Mouse (Mus musculus): ENCODE measurements around the gene Cluap1.

Gene Cluap1

DNA sequence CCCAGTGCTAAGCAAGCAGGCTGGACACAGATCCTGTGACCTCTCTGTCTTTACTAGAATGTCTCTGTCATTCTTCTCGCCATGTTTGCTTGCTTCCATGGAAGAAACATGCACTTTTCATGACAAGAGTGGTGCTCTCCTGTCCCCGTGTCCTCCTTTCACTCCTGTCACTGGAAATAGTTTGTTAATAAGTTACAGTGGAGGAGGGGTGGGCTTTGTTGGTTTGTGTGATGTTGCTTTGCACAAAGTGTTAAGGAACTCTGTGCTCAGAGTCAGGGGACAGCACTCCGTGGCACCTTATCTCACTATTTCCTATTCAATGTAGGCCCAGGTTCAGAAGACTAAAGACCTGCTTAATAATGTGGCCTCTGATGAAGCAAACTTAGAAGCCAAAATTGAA lies 14.9 kb downstream of the Cluap1 start:
- no peaks in the 10 kb centered on the region for H3K27me3 ChIP-seq (ENCODE audit: insufficient read depth, low read length)
- no peak overlapping the region for H3K4me3 ChIP-seq (replicated peaks; ENCODE audit: low read length)
- peaks cover 3% of the 10 kb centered on the region for H3K4me1 ChIP-seq (replicated peaks; ENCODE audit: low read depth, low read length)
- H3K36me3 ChIP-seq (ENCODE audit: insufficient read depth, low read length): peaks cover 63% of the 10 kb centered on the region
- TF ChIP-seq CTCF (conservative IDR thresholded peaks at IDR 0.05; ENCODE audit: low read length) (no peak), NANOG (IDR thresholded peaks at IDR 0.05; ENCODE audit: borderline replicate concordance, low read length) (no peak), POU5F1 (IDR thresholded peaks at IDR 0.05; ENCODE audit: borderline replicate concordance, low read length) (no peak)
- H3K9me3 ChIP-seq (ENCODE audit: low read length): no peaks in the 10 kb centered on the region

- H3K36me3 ChIP-seq (ENCODE audit: insufficient read depth, low read length): peaks cover 61% of the 10 kb centered on the region
These were observed 15.4 kb downstream of the Cluap1 start for GRCm38 (mm10) chr16:3923966-3924365.

GRCm38 (mm10) chr16:3928582-3928981 lies 20.0 kb downstream of the Cluap1 start:
- Histone ChIP-seq H3K9me3 (ENCODE audit: low read length) (no peaks in the 10 kb centered on the region), H3K36me3 (ENCODE audit: insufficient read depth, low read length) (peaks cover 47% of the 10 kb centered on the region), H3K27me3 (ENCODE audit: insufficient read depth, low read length) (no peaks in the 10 kb centered on the region), H3K4me3 (replicated peaks; ENCODE audit: low read length) (no peak overlapping the region), H3K4me1 (replicated peaks; ENCODE audit: low read depth, low read length) (peaks cover 16% of the 10 kb centered on the region)
- TF ChIP-seq NANOG (IDR thresholded peaks at IDR 0.05; ENCODE audit: borderline replicate concordance, low read length): no peak
- TF ChIP-seq POU5F1 (IDR thresholded peaks at IDR 0.05; ENCODE audit: borderline replicate concordance, low read length): no peak
- no peak for TF ChIP-seq CTCF (conservative IDR thresholded peaks at IDR 0.05; ENCODE audit: low read length)

More at GRCm38 (mm10) chr16:3923966-3924365, 15.4 kb downstream of the Cluap1 start:
- no peak for TF ChIP-seq POU5F1 (IDR thresholded peaks at IDR 0.05; ENCODE audit: borderline replicate concordance, low read length)
- no peak for TF ChIP-seq CTCF (conservative IDR thresholded peaks at IDR 0.05; ENCODE audit: low read length)
- no peak for TF ChIP-seq NANOG (IDR thresholded peaks at IDR 0.05; ENCODE audit: borderline replicate concordance, low read length)
- Histone ChIP-seq H3K4me3 (replicated peaks; ENCODE audit: low read length) (no peak overlapping the region), H3K4me1 (replicated peaks; ENCODE audit: low read depth, low read length) (peaks cover 6% of the 10 kb centered on the region), H3K27me3 (ENCODE audit: insufficient read depth, low read length) (no peaks in the 10 kb centered on the region), H3K9me3 (ENCODE audit: low read length) (no peaks in the 10 kb centered on the region)

- H3K9me3 ChIP-seq (ENCODE audit: low read length): no peaks in the 10 kb centered on the region
- H3K4me1 ChIP-seq (replicated peaks; ENCODE audit: low read depth, low read length): peaks cover 16% of the 10 kb centered on the region
- TF ChIP-seq NANOG (IDR thresholded peaks at IDR 0.05; ENCODE audit: borderline replicate concordance, low read length): no peak
- TF ChIP-seq POU5F1 (IDR thresholded peaks at IDR 0.05; ENCODE audit: borderline replicate concordance, low read length): no peak
- TF ChIP-seq CTCF (conservative IDR thresholded peaks at IDR 0.05; ENCODE audit: low read length): no peak
- no peaks in the 10 kb centered on the region for H3K27me3 ChIP-seq (ENCODE audit: insufficient read depth, low read length)
- no peak overlapping the region for H3K4me3 ChIP-seq (replicated peaks; ENCODE audit: low read length)
- peaks cover 47% of the 10 kb centered on the region for H3K36me3 ChIP-seq (ENCODE audit: insufficient read depth, low read length)
These were observed 20.6 kb downstream of the Cluap1 start for GRCm38 (mm10) chr16:3929151-3929550.

- H3K4me1 ChIP-seq (replicated peaks; ENCODE audit: low read depth, low read length): peaks cover 13% of the 10 kb centered on the region
- TF ChIP-seq POU5F1 (IDR thresholded peaks at IDR 0.05; ENCODE audit: borderline replicate concordance, low read length) (no peak), CTCF (conservative IDR thresholded peaks at IDR 0.05; ENCODE audit: low read length) (no peak), NANOG (IDR thresholded peaks at IDR 0.05; ENCODE audit: borderline replicate concordance, low read length) (no peak)
- H3K4me3 ChIP-seq (replicated peaks; ENCODE audit: low read length): no peak overlapping the region
- no peaks in the 10 kb centered on the region for H3K27me3 ChIP-seq (ENCODE audit: insufficient read depth, low read length)
- peaks cover 64% of the 10 kb centered on the region for H3K36me3 ChIP-seq (ENCODE audit: insufficient read depth, low read length)
- no peaks in the 10 kb centered on the region for H3K9me3 ChIP-seq (ENCODE audit: low read length)
These were observed 24.9 kb downstream of the Cluap1 start for GRCm38 (mm10) chr16:3933536-3933935.

DNA sequence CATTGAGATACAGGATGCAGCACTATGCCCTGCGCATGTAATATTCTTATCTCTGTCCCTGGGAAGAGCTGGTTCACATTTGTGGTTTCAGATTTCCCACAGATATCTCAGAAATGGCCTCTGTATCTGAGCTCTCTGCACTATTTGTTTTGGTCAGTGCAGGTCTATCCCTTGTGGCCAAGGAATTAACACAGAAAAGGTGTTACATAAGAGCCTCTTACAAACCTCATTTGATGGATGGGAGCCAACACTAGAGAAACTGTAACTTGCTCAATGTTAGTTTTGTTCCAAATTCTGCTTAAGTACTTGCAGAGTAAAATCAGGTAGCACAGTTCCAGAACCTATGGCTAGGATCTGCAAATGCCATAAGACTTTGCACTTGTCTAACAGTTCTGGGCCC lies 25.5 kb downstream of the Cluap1 start:
- Histone ChIP-seq H3K36me3 (ENCODE audit: insufficient read depth, low read length) (peaks cover 68% of the 10 kb centered on the region), H3K27me3 (ENCODE audit: insufficient read depth, low read length) (no peaks in the 10 kb centered on the region), H3K9me3 (ENCODE audit: low read length) (no peaks in the 10 kb centered on the region), H3K4me3 (replicated peaks; ENCODE audit: low read length) (no peak overlapping the region), H3K4me1 (replicated peaks; ENCODE audit: low read depth, low read length) (peaks cover 9% of the 10 kb centered on the region)
- TF ChIP-seq CTCF (conservative IDR thresholded peaks at IDR 0.05; ENCODE audit: low read length) (no peak), POU5F1 (IDR thresholded peaks at IDR 0.05; ENCODE audit: borderline replicate concordance, low read length) (no peak), NANOG (IDR thresholded peaks at IDR 0.05; ENCODE audit: borderline replicate concordance, low read length) (no peak)

- no peak overlapping the region for H3K4me3 ChIP-seq (replicated peaks; ENCODE audit: low read length)
- peaks cover 69% of the 10 kb centered on the region for H3K36me3 ChIP-seq (ENCODE audit: insufficient read depth, low read length)
- no peak for TF ChIP-seq POU5F1 (IDR thresholded peaks at IDR 0.05; ENCODE audit: borderline replicate concordance, low read length)
- no peak for TF ChIP-seq CTCF (conservative IDR thresholded peaks at IDR 0.05; ENCODE audit: low read length)
- no peak for TF ChIP-seq NANOG (IDR thresholded peaks at IDR 0.05; ENCODE audit: borderline replicate concordance, low read length)
- no peaks in the 10 kb centered on the region for H3K27me3 ChIP-seq (ENCODE audit: insufficient read depth, low read length)
- peaks cover 3% of the 10 kb centered on the region for H3K4me1 ChIP-seq (replicated peaks; ENCODE audit: low read depth, low read length)
- H3K9me3 ChIP-seq (ENCODE audit: low read length): no peaks in the 10 kb centered on the region
These were observed 26.1 kb downstream of the Cluap1 start for GRCm38 (mm10) chr16:3934701-3935100.

- Histone ChIP-seq H3K36me3 (ENCODE audit: insufficient read depth, low read length) (0 out of 2 replicates have a peak, but pooled peaks cover 2% of the 10 kb centered on the region), H3K4me1 (replicated peaks; ENCODE audit: low read depth, low read length) (no peaks in the 10 kb centered on the region), H3K4me3 (replicated peaks; ENCODE audit: low read length) (no peak overlapping the region), H3K27me3 (ENCODE audit: insufficient read depth, low read length) (no peaks in the 10 kb centered on the region), H3K9me3 (ENCODE audit: low read length) (no peaks in the 10 kb centered on the region)
- TF ChIP-seq POU5F1 (IDR thresholded peaks at IDR 0.05; ENCODE audit: borderline replicate concordance, low read length) (no peak), NANOG (IDR thresholded peaks at IDR 0.05; ENCODE audit: borderline replicate concordance, low read length) (no peak), CTCF (conservative IDR thresholded peaks at IDR 0.05; ENCODE audit: low read length) (no peak)
These were observed 42.5 kb downstream of the Cluap1 start for GRCm38 (mm10) chr16:3951141-3951540.

DNA sequence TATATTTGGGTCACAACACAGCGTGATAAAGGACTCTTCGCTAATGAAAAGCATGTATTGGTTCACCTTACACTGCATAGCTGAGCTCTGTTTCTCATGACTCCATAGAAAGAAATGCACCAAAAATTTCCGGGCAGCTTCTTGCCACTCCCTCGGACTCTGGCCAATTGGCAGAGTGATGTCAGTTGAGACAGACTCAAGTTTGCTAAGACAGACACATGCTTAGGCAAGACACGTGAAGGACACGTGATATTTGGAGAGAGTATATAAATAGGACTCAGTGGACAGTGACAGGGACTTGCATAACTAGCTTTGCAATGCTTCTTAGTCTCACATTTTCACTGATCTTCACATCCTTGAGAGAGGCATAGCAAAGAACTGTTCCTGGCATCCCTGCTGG lies 47.8 kb downstream of the Cluap1 start:
- no peak for TF ChIP-seq NANOG (IDR thresholded peaks at IDR 0.05; ENCODE audit: borderline replicate concordance, low read length)
- TF ChIP-seq POU5F1 (IDR thresholded peaks at IDR 0.05; ENCODE audit: borderline replicate concordance, low read length): no peak
- TF ChIP-seq CTCF (conservative IDR thresholded peaks at IDR 0.05; ENCODE audit: low read length): no peak
- Histone ChIP-seq H3K9me3 (ENCODE audit: low read length) (no peaks in the 10 kb centered on the region), H3K27me3 (ENCODE audit: insufficient read depth, low read length) (no peaks in the 10 kb centered on the region), H3K36me3 (ENCODE audit: insufficient read depth, low read length) (no peaks in the 10 kb centered on the region), H3K4me3 (replicated peaks; ENCODE audit: low read length) (no peak overlapping the region), H3K4me1 (replicated peaks; ENCODE audit: low read depth, low read length) (no peaks in the 10 kb centered on the region; the same call in 1 of the 2 replicates)

All from E14TG2a.4 (cell line).